Mouse (Mus musculus): Measurements from ENCODE around the gene She. TPM values are rescaled to one million over a fixed set of nuclear protein-coding genes. Genes with fewer than 3 reads are reported as not detected.

Gene She
- polyA plus RNA-seq, 1 experiment from 2014 or later = 4.0 TPM

- H3K36me3 ChIP-seq (ENCODE audit: control insufficient read depth, insufficient read depth, low read length) = no peaks in the 10 kb centered on the region
- no peak overlapping the region for H3K9ac ChIP-seq (replicated peaks; ENCODE audit: low read depth, low read length)
- no peaks in the 10 kb centered on the region for H3K9me3 ChIP-seq (ENCODE audit: control insufficient read depth, low read depth, low read length)
- no peak overlapping the region for H3K4me3 ChIP-seq (ENCODE audit: low read depth, low read length)
- no peak for ATAC-seq (ENCODE audit: insufficient number of reproducible peaks, insufficient read depth, low FRiP score, low read depth)
- no peak overlapping the region for H3K27ac ChIP-seq (ENCODE audit: low read length)
- H3K27me3 ChIP-seq (ENCODE audit: control insufficient read depth, insufficient read depth, low read length) = no peaks in the 10 kb centered on the region
- no peak overlapping the region for H3K4me2 ChIP-seq (replicated peaks; ENCODE audit: low read depth, low read length)
- 67% methylated on average over 5 of the region's 5 CpGs for WGBS
- H3K4me1 ChIP-seq (ENCODE audit: control insufficient read depth, insufficient read depth, low read length) = peaks cover 12% of the 10 kb centered on the region; the same call in 1 of the 2 replicates
Measured at GRCm38 (mm10) chr3:89898870-89899510, 67.8 kb downstream of the She start.

GRCm38 (mm10) chr3:89899511-89899908 is 68.3 kb downstream of the She start:
- Histone ChIP-seq H3K4me1 (ENCODE audit: control insufficient read depth, insufficient read depth, low read length) (peaks cover 12% of the 10 kb centered on the region; the same call in 1 of the 2 replicates), H3K4me2 (replicated peaks; ENCODE audit: low read depth, low read length) (no peak overlapping the region), H3K36me3 (ENCODE audit: control insufficient read depth, insufficient read depth, low read length) (no peaks in the 10 kb centered on the region), H3K9me3 (ENCODE audit: control insufficient read depth, low read depth, low read length) (no peaks in the 10 kb centered on the region), H3K4me3 (ENCODE audit: low read depth, low read length) (no peak overlapping the region), H3K27ac (ENCODE audit: low read length) (no peak overlapping the region), H3K27me3 (ENCODE audit: control insufficient read depth, insufficient read depth, low read length) (no peaks in the 10 kb centered on the region), H3K9ac (replicated peaks; ENCODE audit: low read depth, low read length) (no peak overlapping the region)
- 68% methylated on average over 8 of the region's 8 CpGs for WGBS
- ATAC-seq (ENCODE audit: insufficient number of reproducible peaks, insufficient read depth, low FRiP score, low read depth) = no peak

GRCm38 (mm10) chr3:89907846-89908245 is 76.7 kb downstream of the She start:
- H3K4me2 ChIP-seq (replicated peaks; ENCODE audit: low read depth, low read length) = no peak overlapping the region
- no peaks in the 10 kb centered on the region for H3K27me3 ChIP-seq (ENCODE audit: control insufficient read depth, insufficient read depth, low read length)
- H3K4me1 ChIP-seq (ENCODE audit: control insufficient read depth, insufficient read depth, low read length) = no peaks in the 10 kb centered on the region
- no peak overlapping the region for H3K4me3 ChIP-seq (ENCODE audit: low read depth, low read length)
- H3K36me3 ChIP-seq (ENCODE audit: control insufficient read depth, insufficient read depth, low read length) = no peaks in the 10 kb centered on the region
- no peaks in the 10 kb centered on the region for H3K9me3 ChIP-seq (ENCODE audit: control insufficient read depth, low read depth, low read length)
- no peak for ATAC-seq (ENCODE audit: insufficient number of reproducible peaks, insufficient read depth, low FRiP score, low read depth)
- WGBS = 78% methylated on average over 3 of the region's 3 CpGs
- H3K9ac ChIP-seq (replicated peaks; ENCODE audit: low read depth, low read length) = no peak overlapping the region
- no peak overlapping the region for H3K27ac ChIP-seq (ENCODE audit: low read length)

Other genes with a start within 250 kb of the She start
- gene Adar, start 116.3 kb upstream of the She start, polyA plus RNA-seq (2014; fragmentation: Nextera tagmentation; extraction: Ambion mirVana) = 15.3 and 16.6 TPM in 2 replicates
- gene Chrnb2, start 66.7 kb upstream of the She start, polyA plus RNA-seq (2014; fragmentation: Nextera tagmentation; extraction: Ambion mirVana) = 1.9 and 2.5 TPM in 2 replicates
- 21.8 and 22.0 TPM in 2 replicates for gene Ube2q1, start 57.8 kb upstream of the She start, polyA plus RNA-seq (2014; fragmentation: Nextera tagmentation; extraction: Ambion mirVana)
- 1.6 and 1.8 TPM in 2 replicates for gene Il6ra, start 81.8 kb downstream of the She start, polyA plus RNA-seq (2014; fragmentation: Nextera tagmentation; extraction: Ambion mirVana)
- 19.0 and 21.0 TPM in 2 replicates for gene Atp8b2, start 132.1 kb downstream of the She start, polyA plus RNA-seq (2014; fragmentation: Nextera tagmentation; extraction: Ambion mirVana)
- gene Hax1, start 167.4 kb downstream of the She start, polyA plus RNA-seq (2014; fragmentation: Nextera tagmentation; extraction: Ambion mirVana) = 122 and 123 TPM in 2 replicates
- gene 4933434E20Rik, start 220.3 kb downstream of the She start, polyA plus RNA-seq (2014; fragmentation: Nextera tagmentation; extraction: Ambion mirVana) = 157 and 162 TPM in 2 replicates
- 242 and 258 TPM in 2 replicates for gene Ubap2l, start 221.3 kb downstream of the She start, polyA plus RNA-seq (2014; fragmentation: Nextera tagmentation; extraction: Ambion mirVana)
- gene Tpm3, start 241.3 kb downstream of the She start, polyA plus RNA-seq (2014; fragmentation: Nextera tagmentation; extraction: Ambion mirVana) = 533 and 553 TPM in 2 replicates

All from stomach, embryonic 14.5 days (tissue).